Mouse (Mus musculus) regulatory T cell (primary cell): ENCODE results near the gene Rec8.

Source experiments
- in situ Hi-C: fragments of 300-600 bp; cut with MboI, MseI; formaldehyde crosslinking; loops from one replicate; pipeline ENCODE4 v1.15.1; 2025; ENCODE audit warnings: high pct_unique_total_duplicates

The Rec8 gene

GRCm38 (mm10) chr14:55617822-55618221, at the start of gene Rec8:
Gene Rec8 (plus strand): TSS chr14:55618037.
- in situ Hi-C loops = no loop called here

- in situ Hi-C loops = no loop called here
Observed at GRCm38 (mm10) chr14:55570588-55570987, 47.2 kb upstream of the Rec8 start.

GRCm38 (mm10) chr14:55571760-55572159, 46.1 kb upstream of the Rec8 start:
- in situ Hi-C loops = no loop called here

GRCm38 (mm10) chr14:55575302-55575701, 42.5 kb upstream of the Rec8 start, which contains the start of gene Fitm1:
Gene Fitm1 (plus strand): TSS chr14:55575617.
- in situ Hi-C loops = loop anchor here (25.0 kb wide), 1 partner anchor 688 kb away; the partner anchor contains the start of genes Bcl2l2, Gm20521, Pabpn1 and Ppp1r3e

GRCm38 (mm10) chr14:55575711-55576110, 42.1 kb upstream of the Rec8 start:
- in situ Hi-C loops = loop anchor here (25.0 kb wide), 1 partner anchor 688 kb away; the partner anchor contains the start of genes Bcl2l2, Gm20521, Pabpn1 and Ppp1r3e

- in situ Hi-C loops = loop anchor here (25.0 kb wide), 1 partner anchor 689 kb away; the partner anchor contains the start of genes Bcl2l2, Gm20521, Pabpn1 and Ppp1r3e
Observed at GRCm38 (mm10) chr14:55576376-55576775, 41.5 kb upstream of the Rec8 start.

GRCm38 (mm10) chr14:55577871-55578667, 39.8 kb upstream of the Rec8 start, which contains the start of gene Psme1:
Gene Psme1 (plus strand): TSS chr14:55578123.
- in situ Hi-C loops = loop anchor here (25.0 kb wide), 1 partner anchor 691 kb away; the partner anchor contains the start of genes Bcl2l2, Gm20521, Pabpn1 and Ppp1r3e

- in situ Hi-C loops = loop anchor here (25.0 kb wide), 1 partner anchor 691 kb away; the partner anchor contains the start of genes Bcl2l2, Gm20521, Pabpn1 and Ppp1r3e
Observed at GRCm38 (mm10) chr14:55578668-55579269, 39.1 kb upstream of the Rec8 start.

GRCm38 (mm10) chr14:55579511-55580496, 38.0 kb upstream of the Rec8 start:
- in situ Hi-C loops = loop anchor here (25.0 kb wide), 1 partner anchor 693 kb away; the partner anchor contains the start of genes Bcl2l2, Gm20521, Pabpn1 and Ppp1r3e

- in situ Hi-C loops = loop anchor here (25.0 kb wide), 1 partner anchor 693 kb away; the partner anchor contains the start of genes Bcl2l2, Gm20521, Pabpn1 and Ppp1r3e
Observed at GRCm38 (mm10) chr14:55580731-55581130, 37.1 kb upstream of the Rec8 start.

GRCm38 (mm10) chr14:55581981-55582681, 35.7 kb upstream of the Rec8 start:
- in situ Hi-C loops = loop anchor here (25.0 kb wide), 1 partner anchor 695 kb away; the partner anchor contains the start of genes Bcl2l2, Gm20521, Pabpn1 and Ppp1r3e

GRCm38 (mm10) chr14:55584303-55584701, 33.5 kb upstream of the Rec8 start:
- in situ Hi-C loops = loop anchor here (25.0 kb wide), 1 partner anchor 697 kb away; the partner anchor contains the start of genes Bcl2l2, Gm20521, Pabpn1 and Ppp1r3e

- in situ Hi-C loops = loop anchor here (25.0 kb wide), 1 partner anchor 698 kb away; the partner anchor contains the start of genes Bcl2l2, Gm20521, Pabpn1 and Ppp1r3e
Observed at GRCm38 (mm10) chr14:55584702-55585565, 32.9 kb upstream of the Rec8 start, which contains the start of gene Emc9. Gene Emc9 (minus strand): TSS chr14:55585302.

- in situ Hi-C loops = loop anchor here (25.0 kb wide), 1 partner anchor 698 kb away; the partner anchor contains the start of genes Bcl2l2, Gm20521, Pabpn1 and Ppp1r3e
Observed at GRCm38 (mm10) chr14:55585566-55585960, 32.3 kb upstream of the Rec8 start.

- in situ Hi-C loops = loop anchor here (25.0 kb wide), 1 partner anchor 699 kb away; the partner anchor contains the start of genes Bcl2l2, Gm20521, Pabpn1 and Ppp1r3e
Observed at GRCm38 (mm10) chr14:55586149-55586548, 31.7 kb upstream of the Rec8 start.

- in situ Hi-C loops = loop anchor here (25.0 kb wide), 1 partner anchor 702 kb away; the partner anchor contains the start of genes Bcl2l2, Gm20521, Pabpn1 and Ppp1r3e
Observed at GRCm38 (mm10) chr14:55589271-55589670, 28.6 kb upstream of the Rec8 start.

- in situ Hi-C loops = loop anchor here (25.0 kb wide), 1 partner anchor 703 kb away; the partner anchor contains the start of genes Bcl2l2, Gm20521, Pabpn1 and Ppp1r3e
Observed at GRCm38 (mm10) chr14:55589771-55590448, 27.9 kb upstream of the Rec8 start.
